Mouse (Mus musculus) lung, adult 2 months (tissue): ENCODE results near the gene Six6.

Experiments
- CTCF ChIP-seq: fragments of 200-500 bp; IDR thresholded peaks from 2 replicates; pipeline ENCODE4 v1.5.1; 2011; ENCODE audit warnings: mild to moderate bottlenecking, low read length, control low read depth; ENCODE audit not compliant: insufficient read depth
- POLR2A ChIP-seq: fragments of 200-500 bp; IDR thresholded peaks from 2 replicates; pipeline ENCODE4 v1.6.1; 2011; ENCODE audit warnings: low read depth, mild to moderate bottlenecking, control low read depth, low read length, borderline replicate concordance; ENCODE audit errors: extremely low read depth

DNA sequence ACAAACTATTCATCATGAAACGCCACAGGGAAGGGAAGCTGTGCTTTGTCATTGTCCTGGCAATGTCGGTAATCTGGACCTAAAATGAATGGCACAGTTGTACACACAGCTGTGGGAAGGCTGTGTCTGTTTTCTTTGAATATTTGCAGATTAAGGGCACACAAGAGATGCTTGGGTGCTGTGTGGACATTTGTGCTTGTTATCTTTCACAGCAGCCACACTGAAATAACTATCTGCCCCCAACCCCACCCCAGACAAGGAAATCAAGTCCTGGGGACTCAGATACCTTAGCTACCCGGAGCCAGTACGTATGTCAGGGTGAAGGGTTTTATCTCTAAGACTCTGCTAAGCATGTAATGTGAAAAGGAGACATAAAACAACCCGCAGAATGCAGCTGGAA is 39.5 kb downstream of the Six6 start:
- TF ChIP-seq POLR2A (no peak), CTCF (no peak)
